Mouse (Mus musculus): ENCODE measurements around the gene Eid2b. TPM values are rescaled to one million over a fixed set of nuclear protein-coding genes. Genes with fewer than 3 reads are reported as not detected.
A peak's percentile ranks its signal among the peaks of the same experiment; 100 is the strongest.

The Eid2b gene
- polyA plus RNA-seq, 2 experiments, result 1.7 to 2.1 TPM

- peak overlapping the region; percentile 87 for H3K4me2 ChIP-seq (ENCODE audit: low read depth)
- 82% methylated on average over 7 of the region's 7 CpGs for WGBS (ENCODE audit: insufficient replicate concordance)
- ATAC-seq (ENCODE audit: insufficient read depth), result no peak
- no peaks in the 10 kb centered on the region for H3K36me3 ChIP-seq (replicated peaks; ENCODE audit: control insufficient read depth, insufficient read depth, low read depth)
- H3K4me1 ChIP-seq (replicated peaks; ENCODE audit: control insufficient read depth in 2 of 2, insufficient read depth in 2 of 2, low read length in 1 of 2), result peaks cover 2 to 3% of the 10 kb centered on the region in 2 experiments; a peak in 3 of 4 replicates
- no peaks in the 10 kb centered on the region for H3K9me3 ChIP-seq (ENCODE audit: control insufficient read depth, low read length)
- TF ChIP-seq EP300 (IDR thresholded peaks at IDR 0.05; ENCODE audit: low read depth) (no peak), CTCF (IDR thresholded peaks at IDR 0.05; ENCODE audit: low read depth) (no peak)
- peak overlapping the region; percentile 76 for H3K9ac ChIP-seq (replicated peaks)
- DNase-seq (ENCODE audit: low read depth in 3 of 3, low spot score in 3 of 3), result no peak
- H3K27ac ChIP-seq, result no peak overlapping the region
- no peaks in the 10 kb centered on the region for H3K27me3 ChIP-seq (ENCODE audit: control insufficient read depth, insufficient read depth, low read length)
- H3K4me3 ChIP-seq (ENCODE audit: insufficient read depth in 1 of 2, low read depth in 2 of 2, low read length in 2 of 2), result peak overlapping the region; percentile 68 to 72
Measured at GRCm38 (mm10) chr7:28278279-28278652, 727 bp downstream of the Eid2b start.

GRCm38 (mm10) chr7:28280630-28281029 is 3.1 kb downstream of the Eid2b start:
- Histone ChIP-seq H3K4me1 (replicated peaks; ENCODE audit: control insufficient read depth in 2 of 2, insufficient read depth in 2 of 2, low read length in 1 of 2) (peaks cover 2 to 3% of the 10 kb centered on the region in 2 experiments; a peak in 3 of 4 replicates), H3K9ac (replicated peaks) (no peak overlapping the region), H3K4me3 (ENCODE audit: insufficient read depth in 1 of 2, low read depth in 2 of 2, low read length in 2 of 2) (no peak overlapping the region), H3K27me3 (ENCODE audit: control insufficient read depth, insufficient read depth, low read length) (no peaks in the 10 kb centered on the region), H3K36me3 (replicated peaks; ENCODE audit: control insufficient read depth, insufficient read depth, low read depth) (no peaks in the 10 kb centered on the region), H3K27ac (no peak overlapping the region), H3K9me3 (ENCODE audit: control insufficient read depth, low read length) (no peaks in the 10 kb centered on the region), H3K4me2 (ENCODE audit: low read depth) (no peak overlapping the region)
- 58% methylated on average over 7 of the region's 7 CpGs for WGBS (ENCODE audit: insufficient replicate concordance)
- no peak for ATAC-seq (ENCODE audit: insufficient read depth)
- TF ChIP-seq EP300 (IDR thresholded peaks at IDR 0.05; ENCODE audit: low read depth) (no peak), CTCF (IDR thresholded peaks at IDR 0.05; ENCODE audit: low read depth) (no peak)
- no peak for DNase-seq (ENCODE audit: low read depth in 3 of 3, low spot score in 3 of 3)

GRCm38 (mm10) chr7:28290165-28290564 is 12.6 kb downstream of the Eid2b start:
- Histone ChIP-seq H3K4me1 (replicated peaks; ENCODE audit: control insufficient read depth in 2 of 2, insufficient read depth in 2 of 2, low read length in 1 of 2) (no peaks in the 10 kb centered on the region; a peak in 1 of 4 replicates), H3K36me3 (replicated peaks; ENCODE audit: control insufficient read depth, insufficient read depth, low read depth) (no peaks in the 10 kb centered on the region), H3K9ac (replicated peaks) (no peak overlapping the region), H3K27ac (no peak overlapping the region), H3K4me2 (ENCODE audit: low read depth) (no peak overlapping the region), H3K4me3 (ENCODE audit: insufficient read depth in 1 of 2, low read depth in 2 of 2, low read length in 2 of 2) (no peak overlapping the region), H3K9me3 (ENCODE audit: control insufficient read depth, low read length) (no peaks in the 10 kb centered on the region), H3K27me3 (ENCODE audit: control insufficient read depth, insufficient read depth, low read length) (peaks cover 57% of the 10 kb centered on the region)
- no peak for DNase-seq (ENCODE audit: low read depth in 3 of 3, low spot score in 3 of 3)
- TF ChIP-seq EP300 (IDR thresholded peaks at IDR 0.05; ENCODE audit: low read depth) (no peak), CTCF (IDR thresholded peaks at IDR 0.05; ENCODE audit: low read depth) (0 out of 2 replicates have a peak, but pooled peaks have one; percentile 13)
- ATAC-seq (ENCODE audit: insufficient read depth), result no peak
- WGBS (ENCODE audit: insufficient replicate concordance), result 5% methylated on average over 18 of the region's 18 CpGs

GRCm38 (mm10) chr7:28290638-28291590 is 13.4 kb downstream of the Eid2b start, which contains the start of gene Selenov:
Gene Selenov, minus strand, starts transcription at chr7:28291186.
- ATAC-seq (ENCODE audit: insufficient read depth) (no peak), DNase-seq (ENCODE audit: low read depth in 3 of 3, low spot score in 3 of 3) (no peak)
- Histone ChIP-seq H3K27ac (no peak within 1 kb of the TSS), H3K4me3 (ENCODE audit: insufficient read depth in 1 of 2, low read depth in 2 of 2, low read length in 2 of 2) (no peak within 1 kb of the TSS), H3K4me1 (replicated peaks; ENCODE audit: control insufficient read depth in 2 of 2, insufficient read depth in 2 of 2, low read length in 1 of 2) (no peaks in the 10 kb centered on the region; a peak in 1 of 4 replicates), H3K27me3 (ENCODE audit: control insufficient read depth, insufficient read depth, low read length) (peaks cover 60% of the 10 kb centered on the region), H3K9me3 (ENCODE audit: control insufficient read depth, low read length) (no peaks in the 10 kb centered on the region), H3K9ac (replicated peaks) (no peak within 1 kb of the TSS), H3K4me2 (ENCODE audit: low read depth) (no peak within 1 kb of the TSS), H3K36me3 (replicated peaks; ENCODE audit: control insufficient read depth, insufficient read depth, low read depth) (no peaks in the 10 kb centered on the region)
- no peak for TF ChIP-seq CTCF (IDR thresholded peaks at IDR 0.05; ENCODE audit: low read depth)
- no peak for TF ChIP-seq EP300 (IDR thresholded peaks at IDR 0.05; ENCODE audit: low read depth)
- WGBS (ENCODE audit: insufficient replicate concordance), result 2% methylated on average over 52 of the region's 52 CpGs

- DNase-seq (ENCODE audit: low read depth in 3 of 3, low spot score in 3 of 3), result peak in 1 of 3 experiments; percentile 30
- H3K9ac ChIP-seq (replicated peaks), result no peak overlapping the region
- peak; percentile 52; the same call in 1 of the 2 replicates for ATAC-seq (ENCODE audit: insufficient read depth)
- H3K4me3 ChIP-seq (ENCODE audit: insufficient read depth in 1 of 2, low read depth in 2 of 2, low read length in 2 of 2), result peak overlapping the region; percentile 5 to 32; a peak in 3 of 4 replicates
- peak overlapping the region; percentile 57 for H3K4me2 ChIP-seq (ENCODE audit: low read depth)
- H3K36me3 ChIP-seq (replicated peaks; ENCODE audit: control insufficient read depth, insufficient read depth, low read depth), result no peaks in the 10 kb centered on the region
- H3K27me3 ChIP-seq (ENCODE audit: control insufficient read depth, insufficient read depth, low read length), result peaks cover 63% of the 10 kb centered on the region
- TF ChIP-seq EP300 (IDR thresholded peaks at IDR 0.05; ENCODE audit: low read depth), result no peak
- no peak for TF ChIP-seq CTCF (IDR thresholded peaks at IDR 0.05; ENCODE audit: low read depth)
- H3K4me1 ChIP-seq (replicated peaks; ENCODE audit: control insufficient read depth in 2 of 2, insufficient read depth in 2 of 2, low read length in 1 of 2), result no peaks in the 10 kb centered on the region; a peak in 1 of 4 replicates
- no peaks in the 10 kb centered on the region for H3K9me3 ChIP-seq (ENCODE audit: control insufficient read depth, low read length)
- H3K27ac ChIP-seq, result no peak overlapping the region
- 11% methylated on average over 56 of the region's 63 CpGs for WGBS (ENCODE audit: insufficient replicate concordance)
Measured at GRCm38 (mm10) chr7:28294481-28294880, 16.9 kb downstream of the Eid2b start.

Measured in liver, embryonic 14.5 days (tissue).